Mouse (Mus musculus) kidney, postnatal 25 days (tissue): ENCODE data around the gene Mmrn2.

ENCODE experiments used
- DNase-seq, 2 experiments: peaks; one replicate each; pipeline ENCODE4 v3.0.0; 2021; ENCODE audit warnings: mixed read lengths in 2 of 2

Gene Mmrn2

GRCm38 (mm10) chr14:34375415-34375904 is at the start of gene Mmrn2:
Gene Mmrn2 (plus strand): TSS chr14:34375465.
- DNase-seq = no peak

GRCm38 (mm10) chr14:34326606-34327005 is 48.7 kb upstream of the Mmrn2 start:
- no peak for DNase-seq

DNA sequence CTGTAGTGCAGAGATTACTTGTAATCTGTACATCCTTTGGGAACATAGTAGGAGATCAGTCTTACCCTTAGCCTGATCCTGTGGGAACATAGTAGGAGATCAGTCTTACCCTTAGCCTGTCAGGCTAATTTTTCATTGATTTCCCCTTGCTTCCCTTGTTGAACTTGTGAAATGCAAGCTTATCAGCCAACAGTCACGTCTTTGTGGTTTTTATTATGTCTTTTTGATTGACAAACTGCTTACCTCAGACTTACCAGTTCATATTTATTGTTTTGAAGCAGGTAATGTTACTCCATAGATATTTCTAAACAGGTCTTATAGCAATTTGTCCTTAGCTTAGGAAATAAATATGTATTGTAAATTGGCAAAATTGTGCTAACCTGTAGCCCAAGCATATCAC is 47.6 kb upstream of the Mmrn2 start:
- DNase-seq = no peak

DNA sequence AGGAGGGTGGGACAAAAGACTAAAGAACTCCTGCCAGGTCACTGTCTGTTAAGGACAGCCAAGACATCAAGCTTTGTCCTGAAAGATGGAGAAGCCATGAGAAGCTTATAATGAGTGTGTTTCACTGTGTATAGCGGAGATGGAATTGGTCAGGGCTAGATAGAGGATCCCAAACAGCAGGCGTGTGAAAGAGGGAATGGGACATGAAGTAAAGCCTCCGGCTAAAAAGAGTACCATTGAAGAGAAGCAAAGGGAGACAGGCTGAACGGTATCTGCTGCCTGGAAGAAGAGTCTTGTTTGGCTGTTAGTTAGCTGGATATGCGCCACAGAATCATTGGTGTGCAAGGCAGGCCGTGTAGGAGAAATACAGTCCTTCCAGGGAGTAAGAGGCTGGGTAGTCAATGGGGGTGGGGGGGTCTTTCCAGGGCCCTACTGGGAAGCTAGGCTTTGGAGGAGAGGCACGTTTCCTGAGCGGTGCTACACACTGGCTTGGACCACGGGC is 44.6 kb upstream of the Mmrn2 start:
- no peak for DNase-seq

DNA sequence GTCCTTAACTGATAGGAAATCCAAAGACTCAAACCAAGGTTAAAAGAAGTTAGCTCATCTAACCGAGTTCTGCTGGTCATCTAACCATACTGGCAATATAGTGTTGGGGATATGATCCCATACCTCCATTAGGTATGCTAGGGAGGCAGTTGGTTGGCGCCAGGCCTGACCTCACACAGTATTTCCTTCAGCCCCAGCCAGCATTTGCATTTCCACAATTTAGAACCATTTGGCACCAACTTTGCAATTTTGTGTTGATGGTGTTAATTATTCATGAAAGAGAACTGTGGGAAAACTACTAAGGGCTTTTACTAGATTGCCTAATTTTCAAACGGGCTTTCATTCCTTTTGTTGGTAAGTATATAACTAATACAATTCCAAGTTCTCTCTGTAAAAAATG is 43.4 kb upstream of the Mmrn2 start:
- DNase-seq = peak; percentile 52 to 72

- DNase-seq = no peak
Observed at GRCm38 (mm10) chr14:34332476-34332875, 42.8 kb upstream of the Mmrn2 start.

GRCm38 (mm10) chr14:34339446-34339845 is 35.8 kb upstream of the Mmrn2 start:
- DNase-seq = no peak

GRCm38 (mm10) chr14:34341993-34342392 is 33.3 kb upstream of the Mmrn2 start:
- DNase-seq = no peak

DNA sequence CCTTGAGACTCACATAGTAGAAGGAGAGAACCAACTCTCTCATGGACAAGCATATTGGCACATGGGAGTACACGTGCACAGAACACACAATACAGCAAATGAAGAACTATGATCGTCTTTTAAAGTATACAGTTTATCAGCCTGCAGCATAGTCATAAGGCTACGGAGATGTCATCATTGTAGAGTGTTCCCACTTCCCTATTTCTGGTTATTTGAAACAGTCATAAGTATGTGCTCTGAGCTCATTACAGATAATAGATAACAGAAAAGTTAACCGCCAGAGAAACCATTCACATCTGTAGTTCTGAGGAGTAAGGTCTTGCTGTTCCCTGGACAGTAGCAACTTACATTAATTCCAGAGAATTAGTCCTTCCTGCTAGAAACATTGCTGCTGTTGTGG is 32.2 kb upstream of the Mmrn2 start:
- no peak for DNase-seq

DNA sequence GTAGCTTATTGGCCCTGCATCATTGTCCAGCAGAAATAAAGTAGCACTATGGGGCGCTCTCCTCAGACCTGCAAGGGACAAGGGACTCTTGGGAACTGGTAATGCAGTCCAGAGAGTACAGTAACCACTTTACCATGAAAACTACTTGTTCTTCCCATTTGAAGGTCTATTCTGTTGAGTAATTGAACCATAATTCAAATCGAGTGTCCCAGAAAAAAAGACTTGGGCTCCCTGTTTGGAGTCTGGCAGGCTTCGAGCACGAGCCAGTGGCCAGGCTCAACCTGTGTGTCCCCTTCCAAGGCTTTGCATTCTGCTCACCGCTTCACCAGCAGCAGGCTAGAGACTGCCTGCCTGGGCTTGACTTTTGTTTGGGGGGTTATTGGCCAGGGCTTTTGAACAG is 30.9 kb upstream of the Mmrn2 start:
- peak in 1 of 2 experiments; percentile 17 for DNase-seq

GRCm38 (mm10) chr14:34345771-34346566 is 29.3 kb upstream of the Mmrn2 start:
- peak in 1 of 2 experiments; percentile 35 for DNase-seq

GRCm38 (mm10) chr14:34347084-34347483 is 28.2 kb upstream of the Mmrn2 start:
- peak in 1 of 2 experiments; percentile 33 for DNase-seq

- DNase-seq = peak in 1 of 2 experiments; percentile 30
Observed at GRCm38 (mm10) chr14:34348301-34348700, 27.0 kb upstream of the Mmrn2 start.

DNA sequence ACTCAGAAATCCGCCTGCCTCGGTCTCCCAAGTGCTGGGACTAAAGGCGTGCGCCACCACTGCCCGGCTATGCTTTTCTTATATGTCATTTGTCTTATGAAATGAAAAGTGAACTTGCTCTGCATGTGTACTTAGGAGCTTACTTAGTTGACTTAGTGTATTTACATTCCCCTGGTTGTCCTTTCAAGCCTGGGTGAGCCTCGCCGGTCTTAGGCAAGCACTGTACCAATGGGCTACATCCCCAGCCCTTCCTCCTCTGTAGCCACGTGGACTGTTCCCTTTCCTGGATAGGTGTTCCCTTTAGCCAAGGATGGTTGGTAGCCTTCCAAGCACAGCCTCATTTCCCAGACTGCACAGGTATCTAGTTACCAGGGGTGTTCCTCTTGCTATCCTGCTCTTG is 26.3 kb upstream of the Mmrn2 start:
- peak; percentile 16 to 71 for DNase-seq

- DNase-seq = peak in 1 of 2 experiments; percentile 55
Observed at GRCm38 (mm10) chr14:34351660-34352059, 23.6 kb upstream of the Mmrn2 start.

- DNase-seq = peak in 1 of 2 experiments; percentile 38
Observed at GRCm38 (mm10) chr14:34352523-34352922, 22.7 kb upstream of the Mmrn2 start.

DNA sequence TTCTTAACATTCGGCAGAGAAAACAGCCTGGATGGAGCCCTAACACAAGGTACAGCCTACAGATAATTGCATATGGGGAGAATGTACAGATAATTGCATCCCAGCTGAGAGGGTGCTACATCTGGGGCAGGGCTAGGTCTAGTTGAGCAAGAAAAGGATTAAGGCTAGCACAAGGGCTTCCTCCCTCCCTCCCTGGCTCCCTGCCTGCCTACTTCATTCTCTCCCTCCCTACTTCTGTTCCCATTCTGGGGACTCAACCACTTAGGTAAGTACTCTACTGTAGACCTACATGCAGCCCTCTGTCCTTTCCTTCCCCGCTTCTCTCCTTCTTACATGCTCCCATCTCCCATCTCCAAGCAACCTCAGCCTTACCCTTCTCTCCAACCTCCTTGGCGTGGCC is 21.9 kb upstream of the Mmrn2 start:
- DNase-seq = no peak

DNA sequence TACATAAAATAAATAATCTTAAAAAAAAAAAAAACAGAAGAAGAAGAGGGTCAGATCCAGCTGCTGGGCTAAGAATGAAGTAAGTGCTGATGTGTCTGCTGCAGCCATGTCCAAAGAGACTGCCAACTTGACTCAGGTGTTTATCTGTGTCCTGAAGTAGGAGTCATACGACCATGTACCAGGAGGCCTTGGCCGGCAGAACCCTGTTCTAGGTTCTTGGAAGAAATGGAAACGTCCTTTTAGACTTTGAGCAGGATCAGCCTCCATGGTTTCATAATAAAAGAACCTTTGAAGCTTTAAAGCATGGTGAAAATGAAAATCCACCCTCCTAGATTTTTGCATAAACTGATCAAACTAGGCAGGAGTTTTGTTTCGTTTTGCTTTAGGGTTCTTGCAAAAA is 20.8 kb upstream of the Mmrn2 start:
- DNase-seq = peak; percentile 39 to 87

GRCm38 (mm10) chr14:34355301-34355700 is 20.0 kb upstream of the Mmrn2 start, which contains the start of gene Fam25c:
Gene Fam25c (minus strand): TSS chr14:34355433.
- DNase-seq = no peak

DNA sequence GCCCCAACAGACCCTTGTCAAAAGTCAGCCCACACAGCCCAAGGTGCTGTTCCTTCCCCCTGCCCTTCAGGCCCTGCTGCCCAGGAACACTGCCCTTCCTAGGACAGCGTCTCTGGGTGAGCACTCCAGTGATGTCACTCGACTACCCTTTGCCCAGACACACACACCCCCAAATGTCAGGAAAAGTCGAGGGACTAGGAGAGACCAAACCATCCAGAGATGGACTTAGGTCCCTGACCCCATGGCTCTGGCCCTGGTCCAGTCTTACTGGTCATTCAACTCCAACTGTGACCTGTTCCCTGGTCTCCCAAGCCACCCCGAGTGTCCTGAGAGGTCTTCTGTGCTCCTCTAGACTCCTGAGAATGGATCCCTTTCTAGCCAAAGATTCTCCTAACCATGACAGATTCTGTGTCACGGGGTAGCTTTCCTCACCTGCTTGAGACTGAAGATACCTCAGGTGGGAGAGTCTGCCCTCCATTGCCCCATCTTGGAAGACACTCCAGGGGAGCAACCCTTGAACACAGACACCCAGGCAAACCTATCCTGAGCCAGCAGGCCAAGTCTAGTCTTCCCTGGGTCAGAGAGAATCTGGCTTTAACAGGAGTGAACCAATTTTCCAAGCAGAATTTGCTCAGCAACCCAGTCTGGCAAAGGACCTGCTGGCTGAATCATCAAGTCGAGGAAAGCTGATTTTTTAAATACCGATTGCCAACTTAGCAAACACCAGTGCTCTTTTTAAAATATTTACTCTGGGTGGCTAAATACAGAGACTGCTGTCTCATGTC is 17.4 kb upstream of the Mmrn2 start:
- DNase-seq = peak; percentile 86 to 94

DNA sequence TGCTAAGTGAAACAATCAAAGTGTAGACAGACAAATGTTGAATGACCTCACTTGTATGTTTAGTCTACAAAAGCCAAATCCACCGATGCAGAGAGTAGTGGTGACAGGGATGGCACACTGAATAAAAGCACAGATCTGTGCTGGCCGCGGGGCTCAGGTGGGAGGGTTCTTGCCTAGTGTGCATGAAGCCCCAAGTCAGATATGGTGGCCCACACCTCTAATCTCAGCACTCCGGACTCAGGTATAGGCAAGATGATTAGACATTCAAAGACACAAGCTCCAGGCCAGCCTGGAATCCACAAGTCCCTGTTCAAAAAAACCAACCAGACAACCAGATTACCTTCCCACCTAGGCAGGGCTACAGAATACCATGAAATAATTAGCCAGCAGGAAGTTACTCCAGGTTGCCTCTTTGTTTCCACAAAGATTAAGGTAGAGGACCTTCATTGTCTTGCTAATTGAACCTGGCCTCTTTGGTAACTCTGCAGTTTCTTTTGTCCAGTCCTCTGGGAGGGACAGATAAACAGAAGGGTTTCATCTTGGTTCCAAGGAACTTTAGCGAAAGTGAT is 15.5 kb upstream of the Mmrn2 start:
- DNase-seq = no peak

DNA sequence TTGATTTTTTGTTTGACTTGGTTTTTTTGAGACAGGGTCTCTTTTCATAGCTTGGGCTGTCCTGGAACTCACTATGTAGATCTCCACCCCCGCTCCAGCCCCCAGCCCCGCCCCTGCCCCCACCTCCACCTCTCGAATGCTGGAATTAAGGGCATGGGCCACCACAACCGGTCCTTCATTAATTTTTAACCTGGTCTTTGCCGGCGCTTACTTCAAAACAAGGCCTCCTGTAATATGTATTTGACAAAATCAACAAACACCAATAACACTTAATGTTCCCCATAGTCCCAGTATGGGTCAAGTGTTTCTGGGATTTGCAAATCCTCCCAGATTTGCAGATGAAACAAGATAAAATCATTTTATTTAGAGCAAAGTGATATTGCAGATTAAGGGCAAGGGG is 15.0 kb upstream of the Mmrn2 start:
- DNase-seq = peak; percentile 49 to 72

- no peak for DNase-seq
Observed at GRCm38 (mm10) chr14:34362135-34362534, 13.1 kb upstream of the Mmrn2 start.
